Mouse (Mus musculus): ENCODE measurements around the gene St3gal6. TPM values are rescaled to one million over a fixed set of nuclear protein-coding genes. Genes with fewer than 3 reads are reported as not detected.

Gene St3gal6
- 10 to 100 TPM; 22.4 to 25.8 TPM for total RNA-seq (2021)
- long read RNA-seq, experiment 1, full-length matches to known transcripts = 6 of 12 reads
- long read RNA-seq, experiment 1, partial matches to known transcripts = 3 of 12 reads
- long read RNA-seq, experiment 1, other reads (novel, unspliced or antisense) = 3 of 12 reads
- long read RNA-seq, experiment 2, full-length matches to known transcripts = 8 of 11 reads
- long read RNA-seq, experiment 2, partial matches to known transcripts = 0 of 11 reads
- long read RNA-seq, experiment 2, other reads (novel, unspliced or antisense) = 3 of 11 reads

DNA sequence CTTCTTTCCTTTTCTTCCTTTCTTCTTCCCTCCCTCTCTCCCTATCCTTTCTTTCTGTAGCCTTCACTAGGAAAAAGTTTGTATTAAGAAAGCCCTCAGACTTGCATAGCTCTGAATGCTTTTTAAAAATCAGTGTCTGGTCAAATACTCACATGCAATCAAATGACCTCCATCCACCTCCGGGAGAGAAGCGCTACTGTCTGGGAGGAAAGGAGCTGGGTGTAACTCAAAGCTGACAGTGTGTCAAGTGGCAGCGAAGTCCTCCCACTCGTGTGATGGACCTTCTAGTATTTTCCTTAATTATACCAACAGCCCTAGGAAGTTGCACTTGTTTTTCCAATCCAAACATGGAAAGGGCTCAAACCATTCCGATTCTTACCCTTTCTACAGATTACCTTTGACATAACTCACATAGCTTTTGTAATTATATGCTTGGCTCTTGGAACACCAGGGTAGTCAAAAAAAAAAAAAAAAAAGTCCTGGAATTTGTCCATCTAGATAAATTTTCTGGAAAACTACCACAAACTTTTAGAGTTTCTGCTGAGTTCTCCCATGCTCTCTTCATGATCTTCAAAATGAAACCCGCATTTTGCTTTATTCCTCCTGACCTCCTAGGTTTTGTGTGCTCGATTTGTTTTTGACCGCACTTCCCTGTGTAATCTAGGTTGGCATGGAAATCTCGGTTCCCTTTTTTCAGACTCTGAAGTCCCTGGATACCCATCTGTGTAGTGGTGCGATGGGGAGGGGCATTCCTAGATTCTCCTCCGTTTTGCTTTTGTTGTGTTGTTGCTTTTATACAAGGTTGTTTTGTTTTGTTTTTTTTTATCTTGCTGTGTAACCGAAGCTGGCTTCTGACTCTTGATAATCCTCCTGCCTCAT, at the start of gene St3gal6:
Gene St3gal6 (minus strand): TSS at position 272 of the 879 bp plus-strand sequence.
- no peak for DNase-seq (ENCODE audit: low spot score in 2 of 2)

DNA sequence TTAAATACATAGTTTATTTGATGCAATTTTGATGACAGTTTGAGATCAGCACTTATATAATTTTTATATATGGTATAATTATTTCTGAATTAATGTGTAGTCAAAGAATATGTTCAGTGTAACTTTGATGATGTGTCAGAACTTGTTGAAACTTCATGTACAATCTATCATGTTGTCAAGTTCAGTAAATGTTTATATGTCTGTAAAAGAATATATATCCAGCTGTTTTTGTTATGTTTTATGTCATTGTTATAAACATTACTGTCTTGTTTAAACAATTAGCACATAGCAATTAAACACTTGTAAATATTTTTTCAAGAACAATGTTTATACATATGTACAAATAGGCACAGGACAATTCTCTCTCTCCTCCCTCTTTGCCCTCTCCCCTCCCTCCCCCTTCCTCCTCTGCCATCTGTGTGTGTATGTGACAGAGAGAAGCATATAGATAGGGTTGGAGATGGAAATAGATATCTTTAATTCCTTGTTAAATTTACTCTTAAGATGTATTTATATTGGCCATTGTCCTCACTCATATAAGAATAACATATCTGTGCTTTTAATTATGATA, 46.7 kb upstream of the St3gal6 start:
- DNase-seq (ENCODE audit: low spot score in 2 of 2) = no peak

DNA sequence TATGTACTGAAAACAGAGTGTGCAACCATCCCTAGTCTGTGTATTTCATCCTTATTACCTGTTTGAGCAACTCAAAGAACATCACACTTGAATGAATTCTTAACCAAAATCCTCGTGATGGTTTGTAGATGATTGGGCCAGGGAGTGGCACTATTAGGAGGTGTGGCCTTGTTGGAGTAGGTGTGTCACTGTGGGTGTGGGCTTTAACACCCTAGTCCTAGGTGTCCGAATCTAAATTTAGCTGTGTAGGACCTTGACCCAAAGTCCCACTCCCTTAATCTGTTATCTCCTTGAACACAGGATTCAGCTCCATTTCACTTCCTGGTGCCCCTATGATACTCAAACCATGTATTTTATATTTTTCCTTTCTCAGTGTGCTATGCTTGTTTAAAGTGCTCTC, 37.2 kb upstream of the St3gal6 start:
- DNase-seq (ENCODE audit: low spot score in 2 of 2) = no peak

DNA sequence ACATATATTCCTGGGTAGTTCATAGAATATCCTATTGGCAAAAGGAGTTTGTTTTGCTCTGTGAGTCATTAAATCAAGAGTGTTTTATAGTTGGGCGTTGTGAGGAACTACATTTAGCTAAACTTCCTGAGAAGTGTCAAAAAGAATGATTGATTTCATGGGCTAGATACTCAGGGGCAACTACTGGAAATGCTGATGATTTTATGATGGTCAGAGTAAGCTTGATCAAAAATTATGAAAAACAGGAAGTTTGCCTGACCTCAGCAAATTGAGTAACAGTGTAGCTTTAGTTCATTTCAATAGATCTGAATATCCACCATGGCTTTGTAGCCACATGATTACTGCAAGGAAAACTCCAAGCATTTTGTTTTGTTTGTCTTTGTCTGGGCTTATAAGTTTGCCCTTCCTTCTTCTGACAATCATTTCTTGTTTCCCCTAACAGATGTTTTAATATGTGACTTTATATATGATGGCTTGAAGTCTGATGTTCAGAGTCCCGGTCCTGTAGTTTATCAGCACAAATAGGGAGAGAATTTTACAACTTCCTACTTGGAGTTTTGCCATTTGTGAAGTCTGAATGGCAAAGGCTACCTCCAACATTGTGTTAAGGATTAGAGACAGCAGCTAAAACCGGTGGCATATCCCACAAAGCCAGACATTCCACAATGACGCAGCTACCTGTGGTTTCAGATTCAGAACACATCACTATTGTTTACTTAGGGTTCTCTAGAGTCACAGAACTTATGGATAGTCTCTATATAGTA, 32.2 kb upstream of the St3gal6 start:
- no peak for DNase-seq (ENCODE audit: low spot score in 2 of 2)

DNA sequence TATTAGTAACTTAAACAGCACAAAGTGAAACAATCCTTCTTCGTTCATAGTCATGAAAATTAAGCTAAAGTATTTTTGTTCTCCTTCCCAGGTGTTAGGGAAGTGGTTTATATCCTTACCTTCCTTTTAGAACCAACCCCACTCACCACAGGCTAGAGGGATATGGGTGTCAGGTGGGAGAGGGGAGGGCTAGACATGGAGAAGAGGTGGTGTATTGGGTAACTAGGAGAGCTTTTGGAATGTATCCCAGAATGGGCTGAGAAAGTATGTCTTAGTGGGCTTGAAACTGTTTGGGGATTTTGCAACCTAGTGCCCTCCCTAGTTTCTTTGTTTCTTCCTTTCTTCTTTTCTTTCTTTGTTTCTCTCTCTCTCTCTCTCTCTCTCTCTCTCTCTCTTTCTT, 30.6 kb upstream of the St3gal6 start:
- DNase-seq (ENCODE audit: low spot score in 2 of 2) = no peak

DNA sequence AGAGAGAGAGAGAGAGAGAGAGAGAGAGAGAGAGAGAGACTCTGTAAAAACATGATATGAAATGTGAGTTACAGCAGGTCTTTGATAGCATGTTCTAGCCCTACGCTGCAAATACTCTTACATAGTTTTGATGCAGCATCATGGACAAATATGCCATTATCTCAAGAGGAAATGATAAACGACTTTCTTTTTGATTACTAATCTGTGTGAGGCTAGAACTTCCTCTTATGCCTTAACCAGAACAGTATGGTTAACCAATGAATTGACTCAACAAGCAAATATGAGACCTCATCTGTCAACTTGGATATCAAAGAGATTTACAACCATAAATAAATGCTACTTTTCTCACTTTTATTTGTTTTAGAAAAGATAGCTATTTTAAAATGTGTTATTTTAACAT, 24.0 kb upstream of the St3gal6 start:
- no peak for DNase-seq (ENCODE audit: low spot score in 2 of 2)

DNA sequence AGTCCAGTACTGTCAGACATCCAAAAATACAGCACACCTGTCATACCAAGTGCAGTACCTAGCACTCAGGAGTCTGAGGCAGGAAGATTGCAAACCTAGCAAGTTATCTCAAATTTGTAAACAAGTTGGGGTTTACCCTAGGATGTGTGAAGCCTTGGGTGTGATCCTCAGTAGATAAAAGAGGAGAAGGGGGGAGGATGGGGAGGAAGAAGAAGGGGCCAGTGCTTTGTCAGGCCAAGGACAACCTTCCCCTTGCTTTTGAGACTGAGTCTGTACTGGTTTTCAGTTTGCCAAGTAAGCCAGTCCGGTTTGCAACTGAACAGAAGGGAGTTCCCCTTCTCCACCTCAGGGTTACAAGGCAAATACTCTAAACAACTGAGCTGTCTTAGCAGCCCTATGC, 22.1 kb upstream of the St3gal6 start:
- DNase-seq (ENCODE audit: low spot score in 2 of 2) = no peak

DNA sequence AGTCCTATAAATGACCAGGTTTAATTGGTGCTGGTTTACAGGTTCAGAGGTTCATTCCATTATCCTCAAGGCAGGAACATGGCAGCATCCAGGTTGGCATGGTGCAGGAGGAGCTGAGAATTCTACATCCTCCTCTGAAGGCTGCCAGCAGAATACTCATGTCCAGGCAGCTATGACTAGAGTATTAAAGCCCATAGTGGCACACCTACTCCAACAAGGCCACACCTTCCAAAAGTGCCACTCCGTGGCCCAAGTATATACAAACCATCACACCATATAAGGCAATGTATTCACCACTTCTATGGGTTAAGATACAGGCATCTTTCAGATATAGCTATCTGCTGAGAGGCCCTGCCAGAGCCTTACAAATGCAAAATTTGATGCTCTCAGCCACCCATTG, 15.4 kb upstream of the St3gal6 start:
- DNase-seq (ENCODE audit: low spot score in 2 of 2) = no peak

DNA sequence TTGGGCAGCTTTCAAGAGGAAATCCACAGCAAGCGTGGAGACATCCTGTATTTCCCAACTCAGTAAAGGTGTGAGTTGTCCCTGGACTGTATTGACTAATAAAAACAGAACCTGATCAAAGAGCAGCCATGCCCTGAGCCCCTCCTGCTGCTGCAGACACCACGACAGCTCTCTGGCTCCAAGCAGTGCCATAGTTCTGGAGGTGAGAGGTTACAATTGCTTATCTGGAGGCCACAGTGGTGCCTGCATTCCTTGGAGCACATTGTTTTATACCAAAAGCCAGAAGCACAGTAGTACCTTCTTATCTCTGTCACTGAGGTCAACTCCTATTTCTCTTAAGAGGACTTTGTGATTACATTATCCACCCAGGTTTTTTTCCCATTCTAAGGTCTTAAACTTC, 15.0 kb upstream of the St3gal6 start:
- no peak for DNase-seq (ENCODE audit: low spot score in 2 of 2)

DNA sequence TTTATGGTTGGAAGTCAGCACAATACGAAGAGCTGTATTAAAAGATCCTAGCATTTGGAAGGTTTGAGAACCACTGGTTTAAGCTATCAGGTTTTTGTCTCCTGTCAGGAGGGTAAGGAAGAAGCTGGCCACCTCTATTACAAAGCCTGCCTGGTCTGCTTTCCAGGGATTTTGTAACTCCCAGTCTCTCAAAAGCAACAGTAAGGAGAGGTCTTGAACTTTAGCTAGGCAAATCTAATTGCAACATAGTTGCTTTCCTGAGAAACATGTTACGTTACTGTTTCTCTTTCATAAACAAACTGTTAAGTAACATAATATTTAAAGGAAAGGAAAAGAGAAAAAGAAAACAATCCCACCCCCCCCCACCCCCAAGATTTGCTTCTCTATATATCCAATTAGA, 12.0 kb upstream of the St3gal6 start:
- DNase-seq (ENCODE audit: low spot score in 2 of 2) = no peak

DNA sequence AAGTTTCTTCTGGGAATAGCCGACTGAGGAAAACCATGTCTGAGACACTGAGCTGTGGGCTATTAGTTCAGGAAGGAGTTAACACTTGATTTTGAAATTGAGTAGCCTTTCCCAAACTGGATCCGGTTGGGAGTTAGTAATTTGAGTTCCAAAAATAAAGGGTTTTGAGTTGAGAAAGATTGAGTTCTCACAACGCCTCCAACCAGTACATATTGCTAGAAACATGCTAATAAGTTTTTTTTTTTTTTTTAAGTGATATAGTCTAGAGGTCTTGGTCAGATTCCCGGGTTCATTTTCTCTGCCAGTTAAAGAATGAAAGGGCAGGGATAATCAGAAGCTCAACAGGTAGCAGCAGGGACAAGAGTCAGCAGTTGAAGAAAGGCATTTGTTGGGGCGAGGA, 11.2 kb upstream of the St3gal6 start:
- no peak for DNase-seq (ENCODE audit: low spot score in 2 of 2)

DNA sequence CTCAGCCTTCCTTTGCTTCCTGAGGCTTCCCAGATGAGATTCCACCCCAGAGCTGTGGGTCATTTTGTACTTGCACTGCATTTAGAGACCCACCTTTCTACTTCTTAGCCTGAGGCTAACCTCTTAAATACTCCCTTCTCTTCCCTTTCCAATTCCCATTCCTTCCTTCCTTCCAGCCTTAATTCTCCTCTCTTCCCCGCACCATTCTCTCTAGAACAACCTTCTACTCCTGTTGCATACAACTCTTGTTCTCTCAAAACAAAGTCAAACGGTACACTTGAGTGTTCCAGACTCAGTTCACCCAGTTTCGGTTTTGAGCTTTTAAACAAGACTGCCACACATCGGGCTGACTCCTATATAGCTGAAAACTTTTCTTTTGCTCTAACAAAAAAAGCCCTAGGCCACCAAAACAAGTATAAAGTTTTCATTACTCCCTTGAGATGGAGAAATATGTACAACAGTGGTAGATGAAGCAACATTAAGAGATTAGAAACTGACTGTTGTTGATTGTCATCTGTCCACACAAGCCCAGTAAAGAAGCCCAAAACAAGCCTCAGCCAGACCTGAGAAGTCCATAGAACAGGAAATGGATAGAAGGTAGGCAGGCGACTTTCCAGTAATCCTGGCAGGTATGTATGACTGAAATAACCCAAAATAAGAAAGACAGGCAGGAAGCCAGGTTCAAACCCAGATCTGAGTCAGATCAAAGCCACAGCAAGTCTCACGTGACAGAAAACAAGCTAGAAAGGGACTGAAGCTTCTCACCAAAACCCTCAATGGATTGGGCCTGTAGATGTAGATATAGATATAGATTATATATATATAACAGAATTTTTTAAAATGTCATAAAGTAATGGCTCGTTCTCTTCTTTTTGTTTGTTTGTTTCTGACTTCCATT, 10.5 kb upstream of the St3gal6 start:
- no peak for DNase-seq (ENCODE audit: low spot score in 2 of 2)

DNA sequence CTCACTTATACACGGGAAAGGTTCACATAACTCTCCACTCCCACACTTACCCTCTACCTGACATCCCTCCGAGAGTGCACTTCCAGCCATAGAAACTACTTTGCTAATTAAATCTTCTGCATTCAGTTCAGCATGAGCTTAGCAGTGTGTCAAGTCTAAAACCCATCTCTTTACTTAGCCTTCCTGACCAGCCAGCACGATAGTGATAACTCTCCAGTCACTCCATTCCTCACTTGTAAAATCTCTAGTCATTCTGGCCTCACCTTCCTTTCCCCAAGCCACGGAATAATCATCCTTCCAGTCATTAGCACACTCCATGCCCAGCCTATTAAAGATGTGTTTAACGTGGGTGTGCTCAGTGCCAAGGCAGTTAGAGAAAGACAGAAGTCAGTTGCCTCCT, 9.7 kb upstream of the St3gal6 start:
- DNase-seq (ENCODE audit: low spot score in 2 of 2) = no peak

DNA sequence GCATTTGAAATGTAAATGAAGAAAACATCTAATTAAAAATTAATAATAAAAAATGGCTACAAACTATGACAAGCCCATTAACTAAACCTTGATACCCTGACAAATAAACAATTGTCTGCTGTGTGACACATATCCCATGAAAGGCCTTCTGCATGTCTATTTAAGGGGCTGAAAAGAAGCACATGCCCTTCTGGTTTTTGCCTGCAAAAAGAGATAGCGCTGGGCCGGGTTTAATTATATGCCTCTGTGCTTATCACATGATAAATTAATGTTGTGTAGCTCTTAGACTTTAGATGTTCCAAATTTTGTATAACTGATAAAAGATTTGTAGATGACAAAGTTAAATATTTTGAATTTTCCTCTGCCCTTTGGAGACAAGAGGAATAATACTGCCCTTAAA, 9.2 kb upstream of the St3gal6 start:
- DNase-seq (ENCODE audit: low spot score in 2 of 2) = no peak

DNA sequence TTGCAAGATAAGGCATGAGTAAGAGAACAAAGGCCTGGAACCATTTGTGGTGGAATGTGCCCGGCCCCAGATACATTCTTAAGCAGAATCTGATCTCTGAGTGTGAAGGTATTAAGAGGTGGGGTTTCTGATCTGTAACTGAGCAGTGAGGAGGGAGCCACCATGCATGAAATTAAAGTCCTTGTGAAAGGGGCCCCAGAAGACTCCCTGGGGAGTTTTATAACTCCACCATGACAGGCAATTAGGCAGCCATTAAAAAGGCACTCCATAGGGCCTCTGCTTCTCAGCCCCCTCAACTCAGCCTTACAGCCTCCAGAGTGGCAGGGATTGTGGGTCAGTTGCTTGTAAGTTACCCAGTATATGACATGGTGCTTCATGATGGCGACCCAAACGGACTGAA, 8.5 kb upstream of the St3gal6 start:
- no peak for DNase-seq (ENCODE audit: low spot score in 2 of 2)

DNA sequence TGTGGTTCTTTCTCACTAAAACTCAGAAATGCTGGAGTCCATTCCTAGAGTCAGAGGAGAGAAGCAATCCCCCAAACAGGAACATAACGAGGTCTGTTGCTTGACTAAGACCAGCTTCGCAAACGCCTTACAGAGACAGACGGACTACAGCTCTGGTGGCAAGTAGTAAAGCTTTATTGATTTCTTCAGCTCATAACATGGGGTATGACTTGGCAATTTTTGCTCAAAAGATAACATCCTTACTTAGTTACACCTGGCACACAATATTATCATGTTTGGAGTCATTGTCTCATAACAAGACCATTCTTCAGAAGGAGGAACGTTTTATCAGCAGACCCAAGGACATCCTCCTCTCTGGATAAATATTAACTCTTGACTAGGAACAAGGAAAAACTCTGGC, 3.8 kb upstream of the St3gal6 start:
- no peak for DNase-seq (ENCODE audit: low spot score in 2 of 2)

DNA sequence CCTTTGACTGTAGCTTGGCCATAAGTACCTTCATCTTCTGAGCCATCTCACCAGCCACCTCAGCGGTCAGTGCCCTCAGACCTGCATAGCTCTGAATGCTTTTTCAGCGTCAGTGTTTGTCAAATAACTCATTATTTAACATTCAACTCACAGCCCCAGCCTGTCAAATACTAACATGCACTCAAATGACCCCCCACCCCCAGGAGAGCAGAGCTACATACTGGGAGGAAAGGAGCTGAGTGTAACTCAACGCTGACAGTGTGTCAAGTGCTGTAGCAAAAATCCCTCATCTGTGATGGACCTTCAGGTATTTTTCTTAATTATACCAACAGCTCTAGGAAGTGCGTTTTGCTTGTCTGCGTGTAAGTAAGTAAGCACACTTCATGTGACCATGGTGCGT, 2.7 kb upstream of the St3gal6 start:
- no peak for DNase-seq (ENCODE audit: low spot score in 2 of 2)

DNA sequence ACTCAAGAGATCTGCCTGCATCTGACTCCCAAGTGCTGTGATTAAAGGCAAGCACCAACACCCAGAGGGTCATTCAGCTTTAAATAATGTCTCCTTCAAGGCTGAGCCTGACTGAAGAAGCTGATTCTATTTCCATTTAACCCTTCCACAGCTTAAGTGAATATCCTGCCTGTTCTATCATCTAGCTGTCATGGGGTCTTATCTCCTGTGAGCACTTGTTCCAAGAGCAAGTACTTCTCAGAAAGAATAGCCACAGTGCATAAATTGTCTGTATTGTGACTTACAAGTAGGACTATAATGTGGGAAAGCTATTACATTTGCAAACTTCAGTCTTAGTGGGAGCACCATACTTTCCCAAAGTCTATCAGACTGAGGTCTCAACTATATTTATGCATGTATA, 1.8 kb upstream of the St3gal6 start:
- no peak for DNase-seq (ENCODE audit: low spot score in 2 of 2)

DNA sequence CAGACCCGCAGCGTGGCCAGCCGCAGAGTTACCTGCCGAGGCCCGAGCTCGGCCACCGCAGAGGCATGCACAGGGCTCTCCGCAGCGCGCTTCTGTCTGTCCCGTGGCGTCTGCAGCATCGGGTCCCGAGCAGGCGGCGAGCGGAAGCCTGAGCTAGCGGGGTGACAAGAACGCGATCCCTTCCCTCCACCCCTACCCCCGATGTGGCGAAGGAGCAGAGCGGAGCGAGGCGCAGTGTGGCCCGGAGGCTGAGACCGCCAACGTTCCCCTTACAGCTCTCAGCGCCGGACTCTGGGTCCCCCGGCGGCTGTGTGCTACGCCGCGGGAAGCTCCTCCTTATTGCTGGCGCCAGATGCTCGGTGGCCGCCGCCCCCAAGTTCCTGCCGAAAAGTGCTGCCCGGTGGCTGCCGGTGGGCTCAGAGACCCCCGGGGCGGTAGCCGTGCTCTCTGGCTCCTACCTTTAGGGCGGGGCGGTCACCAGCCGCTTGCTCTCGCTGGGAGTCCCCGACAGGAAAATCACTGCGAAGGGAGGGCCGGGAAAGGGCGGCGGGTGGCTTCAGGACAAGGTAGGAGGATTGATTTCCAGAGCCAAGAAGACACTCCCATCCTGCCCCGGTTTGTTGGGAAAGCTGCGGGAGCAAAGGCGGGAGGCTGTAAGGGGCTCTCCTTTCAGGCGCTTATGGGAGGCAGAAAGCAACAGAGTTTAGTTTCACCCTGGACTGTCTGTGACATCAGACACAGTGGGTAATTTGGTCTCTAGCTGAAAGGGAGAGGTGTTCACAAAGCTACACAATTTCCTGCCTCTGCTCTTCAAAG, 791 bp downstream of the St3gal6 start:
- peak; percentile 46 to 68 for DNase-seq (ENCODE audit: low spot score in 2 of 2)

DNA sequence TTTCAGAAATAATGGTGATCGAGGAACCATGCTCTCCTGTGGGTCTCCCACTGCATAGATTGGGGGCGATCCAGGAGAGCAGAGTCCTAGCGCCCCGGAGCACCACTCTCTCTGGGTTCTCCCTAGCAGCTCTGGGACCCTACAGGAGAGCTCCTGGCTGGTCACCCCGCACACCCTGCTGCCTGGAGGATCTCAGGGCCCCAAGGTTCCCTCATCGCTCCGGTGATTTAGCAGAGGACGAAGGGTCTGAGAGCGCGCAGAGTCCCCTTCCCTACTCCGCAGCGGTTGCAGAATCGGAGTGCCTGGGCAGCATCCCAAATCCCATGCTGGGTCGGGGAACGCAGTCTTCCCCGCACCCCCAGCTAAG, 1.4 kb downstream of the St3gal6 start:
- DNase-seq (ENCODE audit: low spot score in 2 of 2) = peak in 1 of 2 experiments; percentile 29
